In genomic region chr2:4445629-4446400, GRCm38 (mm10) we compare ENCODE assay signal across 9 mouse cellular contexts.
DNase-seq lines count a peak whose midpoint lies in the region; ATAC-seq and TF ChIP-seq lines count a peak whose summit lies in the region.
"Had no signal": no experiment of that assay in that cellular context is flagged by ENCODE, and none has a peak within 500 bp of the region (broad histone marks: within the 10 kb centered on the region; RNA-seq: fewer than 3 reads in every experiment).

No protein-coding gene starts in this region.

- no peak overlapping the region for H3K4me3 ChIP-seq in limb, embryonic 13.5 days
- H3K4me3 ChIP-seq in stomach, postnatal 0 days (ENCODE audit: low read depth, low read length): no peak overlapping the region

- DNase-seq in frontal cortex, postnatal 36 days (ENCODE audit: low spot score in 2 of 2): peak; percentile 42 to 48
- no peak for DNase-seq in frontal cortex, postnatal 14 days (ENCODE audit: low spot score in 2 of 2)
- peak; percentile 91 for DNase-seq in Muller cell, postnatal 12 days (ENCODE audit: inconsistent ontology term)
- DNase-seq in gastrocnemius, postnatal 4 days (ENCODE audit: low spot score in 2 of 2): peak; percentile 69 to 82
- no peak for DNase-seq in stomach, postnatal 0 days (ENCODE audit: low spot score)
- no peak for DNase-seq in cerebellum, postnatal 36 days

- 0 out of 2 replicates have a peak, but pooled peaks have one; percentile 1 for TF ChIP-seq CTCF in stomach, postnatal 0 days (IDR thresholded peaks at IDR 0.05; ENCODE audit: low read depth)

- H3K4me1 ChIP-seq in limb, embryonic 13.5 days: peaks cover 79% of the 10 kb centered on the region
- no peaks in the 10 kb centered on the region for H3K4me1 ChIP-seq in stomach, postnatal 0 days (replicated peaks; ENCODE audit: control insufficient read depth, insufficient read depth)

- H3K9ac ChIP-seq in limb, embryonic 13.5 days: no peak overlapping the region
- H3K9ac ChIP-seq in stomach, postnatal 0 days (ENCODE audit: low read length): no peak overlapping the region
- H3K9ac ChIP-seq: liver, embryonic 14.5 days had no signal

- WGBS in limb, embryonic 13.5 days: 51% methylated on average over 10 of the region's 10 CpGs
- 60% methylated on average over 10 of the region's 10 CpGs for WGBS in stomach, postnatal 0 days

- 0 out of 2 replicates have a peak overlapping the region, but pooled peaks have one; percentile 3 for H3K4me2 ChIP-seq in limb, embryonic 13.5 days (replicated peaks)
- no peak overlapping the region for H3K4me2 ChIP-seq in stomach, postnatal 0 days (replicated peaks; ENCODE audit: low read depth)

- peak overlapping the region; percentile 85 for H3K27ac ChIP-seq in limb, embryonic 13.5 days
- H3K27ac ChIP-seq in stomach, postnatal 0 days (replicated peaks): peak overlapping the region; percentile 8; the same call in 1 of the 2 replicates
- H3K27ac ChIP-seq: liver, embryonic 14.5 days had no signal

- H3K27me3 ChIP-seq in limb, embryonic 13.5 days: no peaks in the 10 kb centered on the region
- no peaks in the 10 kb centered on the region for H3K27me3 ChIP-seq in stomach, postnatal 0 days (ENCODE audit: control insufficient read depth, insufficient read depth, low read length)

- peak; percentile 48 for ATAC-seq in limb, embryonic 13.5 days (ENCODE audit: low FRiP score, low read depth)
- ATAC-seq in stomach, postnatal 0 days (ENCODE audit: low FRiP score, low TSS enrichment): no peak
- ATAC-seq in CD4-positive, CD25-positive, alpha-beta regulatory T cell, adult 4 months: no peak

- no peak for TF ChIP-seq EP300 in stomach, postnatal 0 days (optimal IDR thresholded peaks at IDR 0.05)

- no peaks in the 10 kb centered on the region for H3K9me3 ChIP-seq in limb, embryonic 13.5 days
- no peaks in the 10 kb centered on the region for H3K9me3 ChIP-seq in stomach, postnatal 0 days (ENCODE audit: control insufficient read depth, low read length)

- H3K36me3 ChIP-seq in limb, embryonic 13.5 days: no peaks in the 10 kb centered on the region
- no peaks in the 10 kb centered on the region for H3K36me3 ChIP-seq in stomach, postnatal 0 days (ENCODE audit: control insufficient read depth, insufficient read depth, low read length)

Comparison
In these comparisons a context has a peak if more than half of its experiments do, and no peak if none do; other contexts are left out.
1. DNase-seq: peak in frontal cortex, postnatal 36 days (2 of 2), Muller cell, postnatal 12 days (single experiment) and gastrocnemius, postnatal 4 days (2 of 2); none in frontal cortex, postnatal 14 days (0 of 2), stomach, postnatal 0 days (single experiment) and cerebellum, postnatal 36 days (0 of 2).